Mouse (Mus musculus) intestine, embryonic 16.5 days (tissue): ENCODE data around the gene Mamdc2. TPM values are rescaled to one million over a fixed set of nuclear protein-coding genes. Genes with fewer than 3 reads are reported as not detected.
"Not testable (repeated sequence)": the region's sequence is repeated elsewhere in the genome, so short reads cannot be mapped to it uniquely, and the experiment has no call there.

Experiments
- ATAC-seq: fragments of 200-750 bp; cut with Nextera tagmentation; 2 replicates; pipeline ENCODE4 v1.8.0; 2017; ENCODE audit warnings: moderate TSS enrichment, moderate library complexity
- H3K27ac ChIP-seq: fragments of 300-500 bp; sonication (generic); 2 replicates; pipeline ENCODE4 v1.5.1; 2014; ENCODE audit warnings: mild to moderate bottlenecking, low read length
- H3K27me3 ChIP-seq: fragments of 300-500 bp; sonication (generic); replicated peaks from 2 replicates; pipeline ENCODE4 v1.6.1; 2014; ENCODE audit warnings: low read length, control low read depth, mixed read lengths; ENCODE audit not compliant: control insufficient read depth, insufficient read depth
- H3K36me3 ChIP-seq: fragments of 300-500 bp; sonication (generic); 2 replicates; pipeline ENCODE4 v1.6.1; 2014; ENCODE audit warnings: low read length, control low read depth; ENCODE audit not compliant: control insufficient read depth, insufficient read depth
- H3K4me1 ChIP-seq: fragments of 300-500 bp; sonication (generic); 2 replicates; pipeline ENCODE4 v1.6.1; 2014; ENCODE audit warnings: low read length, control low read depth, mixed read lengths; ENCODE audit not compliant: control insufficient read depth, insufficient read depth
- H3K4me2 ChIP-seq: fragments of 300-500 bp; sonication (generic); 2 replicates; pipeline ENCODE4 v1.6.1; 2014; ENCODE audit warnings: low read depth, low read length, control low read depth
- H3K4me3 ChIP-seq: fragments of 300-500 bp; sonication (generic); 2 replicates; pipeline ENCODE4 v1.5.1; 2014; ENCODE audit warnings: mild to moderate bottlenecking, low read length
- H3K9ac ChIP-seq: fragments of 300-500 bp; sonication (generic); 2 replicates; pipeline ENCODE4 v1.6.1; 2014; ENCODE audit warnings: low read depth, low read length
- H3K9me3 ChIP-seq: fragments of 300-500 bp; sonication (generic); 2 replicates; pipeline ENCODE4 v1.6.1; 2016; ENCODE audit warnings: low read length, control low read depth; ENCODE audit not compliant: control insufficient read depth
- WGBS: fragments of 180-500 bp; shearing (Covaris S2); extraction: QIAGEN DNeasy Blood & Tissue Kit; methylation state at CpG from one replicate; pipeline ENCODE4 v1.1.7; 2014; 5-methylcytosine and 5-hydroxymethylcytosine counted together
- polyA plus RNA-seq: library from polyadenylated mRNA; unstranded; fragments of >200 nt; fragmentation: Nextera tagmentation; extraction: Ambion mirVana; gene quantifications from 2 replicates; pipeline ENCODE4 v1.2.1, GENCODE M21; 2015

Mamdc2 gene
- polyA plus RNA-seq, 1 experiment from 2014 or later = 2.0 TPM

GRCm38 (mm10) chr19:23485940-23486600 lies 37.8 kb upstream of the Mamdc2 start:
- WGBS = 76% methylated on average over 7 of the region's 7 CpGs

GRCm38 (mm10) chr19:23482571-23482970 lies 34.3 kb upstream of the Mamdc2 start:
- H3K27ac ChIP-seq, H3K36me3 ChIP-seq, H3K4me2 ChIP-seq, H3K27me3 ChIP-seq, H3K4me1 ChIP-seq, ATAC-seq, H3K9ac ChIP-seq, H3K9me3 ChIP-seq, H3K4me3 ChIP-seq: not testable (repeated sequence)
- WGBS = 64% methylated on average over 2 of the region's 2 CpGs

More at GRCm38 (mm10) chr19:23485940-23486600, 37.8 kb upstream of the Mamdc2 start:
- H3K36me3 ChIP-seq = no peaks in the 10 kb centered on the region
- H3K9me3 ChIP-seq = no peaks in the 10 kb centered on the region
- H3K4me1 ChIP-seq = 0 out of 2 replicates have a peak, but pooled peaks cover 3% of the 10 kb centered on the region
- no peak overlapping the region for H3K9ac ChIP-seq
- no peak overlapping the region for H3K4me2 ChIP-seq
- H3K27ac ChIP-seq = no peak overlapping the region
- no peak for ATAC-seq
- no peaks in the 10 kb centered on the region for H3K27me3 ChIP-seq
- no peak overlapping the region for H3K4me3 ChIP-seq

- Histone ChIP-seq H3K9ac (no peak overlapping the region), H3K9me3 (no peaks in the 10 kb centered on the region), H3K4me1 (no peaks in the 10 kb centered on the region), H3K27ac (no peak overlapping the region), H3K36me3 (no peaks in the 10 kb centered on the region), H3K27me3 (no peaks in the 10 kb centered on the region), H3K4me2 (no peak overlapping the region), H3K4me3 (no peak overlapping the region)
- ATAC-seq = no peak
Observed at GRCm38 (mm10) chr19:23479597-23479967, 31.3 kb upstream of the Mamdc2 start.

GRCm38 (mm10) chr19:23478895-23479596 lies 30.8 kb upstream of the Mamdc2 start:
- ATAC-seq = no peak
- Histone ChIP-seq H3K27me3 (no peaks in the 10 kb centered on the region), H3K4me3 (no peak overlapping the region)

GRCm38 (mm10) chr19:23477826-23478225 lies 29.6 kb upstream of the Mamdc2 start:
- Histone ChIP-seq H3K4me2 (no peak overlapping the region), H3K9ac (no peak overlapping the region), H3K27ac (no peak overlapping the region), H3K27me3 (no peaks in the 10 kb centered on the region), H3K36me3 (no peaks in the 10 kb centered on the region), H3K9me3 (no peaks in the 10 kb centered on the region), H3K4me1 (no peaks in the 10 kb centered on the region), H3K4me3 (no peak overlapping the region)
- WGBS = 74% methylated on average over 6 of the region's 6 CpGs
- ATAC-seq = no peak

More at GRCm38 (mm10) chr19:23478895-23479596, 30.8 kb upstream of the Mamdc2 start:
- no peaks in the 10 kb centered on the region for H3K4me1 ChIP-seq
- no peak overlapping the region for H3K27ac ChIP-seq
- H3K36me3 ChIP-seq = no peaks in the 10 kb centered on the region
- 13% methylated on average over 10 of the region's 10 CpGs for WGBS
- no peak overlapping the region for H3K9ac ChIP-seq
- H3K9me3 ChIP-seq = no peaks in the 10 kb centered on the region
- H3K4me2 ChIP-seq = no peak overlapping the region

GRCm38 (mm10) chr19:23467866-23468265 lies 19.6 kb upstream of the Mamdc2 start:
- no peak overlapping the region for H3K4me3 ChIP-seq
- no peaks in the 10 kb centered on the region for H3K9me3 ChIP-seq
- H3K4me2 ChIP-seq = no peak overlapping the region
- H3K36me3 ChIP-seq = no peaks in the 10 kb centered on the region
- no peaks in the 10 kb centered on the region for H3K27me3 ChIP-seq
- H3K9ac ChIP-seq = no peak overlapping the region
- H3K4me1 ChIP-seq = no peaks in the 10 kb centered on the region
- no peak overlapping the region for H3K27ac ChIP-seq
- ATAC-seq = no peak
- 37% methylated on average over 1 of the region's 1 CpGs for WGBS

- no peaks in the 10 kb centered on the region for H3K9me3 ChIP-seq
- H3K27me3 ChIP-seq = no peaks in the 10 kb centered on the region
- H3K4me1 ChIP-seq = no peaks in the 10 kb centered on the region
- no peak overlapping the region for H3K27ac ChIP-seq
- H3K36me3 ChIP-seq = no peaks in the 10 kb centered on the region
- H3K4me3 ChIP-seq = no peak overlapping the region
- no peak overlapping the region for H3K4me2 ChIP-seq
- no peak for ATAC-seq
- H3K9ac ChIP-seq = no peak overlapping the region
- 83% methylated on average over 2 of the region's 2 CpGs for WGBS
Observed at GRCm38 (mm10) chr19:23467011-23467410, 18.8 kb upstream of the Mamdc2 start.

- H3K9me3 ChIP-seq = no peaks in the 10 kb centered on the region
- H3K4me1 ChIP-seq = no peaks in the 10 kb centered on the region
- H3K4me2 ChIP-seq = no peak overlapping the region
- no peak overlapping the region for H3K27ac ChIP-seq
- no peaks in the 10 kb centered on the region for H3K27me3 ChIP-seq
- WGBS = 13% methylated on average over 4 of the region's 4 CpGs
- no peak overlapping the region for H3K4me3 ChIP-seq
- no peak for ATAC-seq
- H3K36me3 ChIP-seq = no peaks in the 10 kb centered on the region
- H3K9ac ChIP-seq = no peak overlapping the region
Observed at GRCm38 (mm10) chr19:23457492-23457891, 9.2 kb upstream of the Mamdc2 start.

- 43% methylated on average over 4 of the region's 4 CpGs for WGBS
- ATAC-seq = no peak
- Histone ChIP-seq H3K9me3 (no peaks in the 10 kb centered on the region), H3K27me3 (no peaks in the 10 kb centered on the region), H3K4me1 (peaks cover 6% of the 10 kb centered on the region; the same call in 1 of the 2 replicates), H3K27ac (no peak overlapping the region), H3K4me3 (no peak overlapping the region), H3K9ac (no peak overlapping the region), H3K36me3 (no peaks in the 10 kb centered on the region), H3K4me2 (no peak overlapping the region)
Observed at GRCm38 (mm10) chr19:23451361-23451760, 3.1 kb upstream of the Mamdc2 start.
